In genomic region chr8:117174536-117174935, GRCm38 (mm10) we compare ENCODE assay signal across 7 mouse cellular contexts.
"Had no signal": no experiment of that assay in that cellular context is flagged by ENCODE, and none has a peak within 500 bp of the region (broad histone marks: within the 10 kb centered on the region; RNA-seq: fewer than 3 reads in every experiment).

No protein-coding gene starts in this region.

- DNase-seq: layer of hippocampus, postnatal 36 days; liver, embryonic 13.5 days; midbrain, embryonic 14.5 days; right cerebral cortex, postnatal 14 days; right cerebral cortex, postnatal 4 days; thymus, adult 2 months; thymus, postnatal 25 days had no signal
